Mouse (Mus musculus) myocyte (in vitro differentiated cells): ENCODE measurements around the gene Telo2. TPM values are rescaled to one million over a fixed set of nuclear protein-coding genes. Genes with fewer than 3 reads are reported as not detected.

Experiments
- H3K27me3 ChIP-seq: one replicate; pipeline ENCODE4 v1.6.1; 2011; ENCODE audit not compliant: control insufficient read depth, insufficient read depth, insufficient read length
- H3K36me3 ChIP-seq: one replicate; pipeline ENCODE4 v1.6.1; 2011; ENCODE audit not compliant: control insufficient read depth, insufficient read depth
- H3K4me2 ChIP-seq: one replicate; pipeline ENCODE4 v1.6.1; 2011; ENCODE audit warnings: low read depth, control low read depth
- H3K4me3 ChIP-seq: one replicate; pipeline ENCODE4 v1.5.1; 2011; ENCODE audit warnings: mild to moderate bottlenecking, control low read depth, moderate library complexity
- H3K79me2 ChIP-seq: one replicate; pipeline ENCODE4 v1.6.1; 2011; ENCODE audit not compliant: control insufficient read depth, insufficient read depth
- H3ac ChIP-seq: one replicate; pipeline ENCODE4 v1.6.1; 2011; ENCODE audit not compliant: control insufficient read depth, insufficient read length
- CEBPB ChIP-seq: IDR thresholded peaks from 2 replicates; pipeline ENCODE4 v1.6.1; 2011; ENCODE audit warnings: mild to moderate bottlenecking, moderate library complexity; ENCODE audit not compliant: poor library complexity, insufficient read depth, severe bottlenecking
- E2F4 ChIP-seq: IDR thresholded peaks from one replicate; pipeline ENCODE4 v1.6.1; 2011; ENCODE audit warnings: mild to moderate bottlenecking, control low read depth, moderate library complexity; ENCODE audit not compliant: insufficient read depth
- MAX ChIP-seq: IDR thresholded peaks from one replicate; pipeline ENCODE4 v1.6.1; 2011; ENCODE audit warnings: low read depth, mild to moderate bottlenecking, control low read depth
- MYOD1 ChIP-seq, 3 experiments: IDR thresholded peaks; one replicate each; pipeline ENCODE4 v1.6.1; 2011; ENCODE audit warnings: control low read depth in 2 of 3, low read depth in 2 of 3, mild to moderate bottlenecking in 2 of 3, moderate library complexity in 1 of 3; ENCODE audit not compliant: insufficient read length in 2 of 3, control insufficient read depth in 1 of 3
- MYOG ChIP-seq, 3 experiments: IDR thresholded peaks; one replicate each; pipeline ENCODE4 v1.6.1; 2011; ENCODE audit warnings: control low read depth in 2 of 3, low read depth in 2 of 3, mild to moderate bottlenecking in 2 of 3; ENCODE audit not compliant: insufficient read length in 2 of 3, control insufficient read depth in 1 of 3, insufficient read depth in 1 of 3
- POLR2A ChIP-seq: IDR thresholded peaks from one replicate; pipeline ENCODE4 v1.6.1; 2011; ENCODE audit warnings: low read depth, mild to moderate bottlenecking, control low read depth, moderate library complexity; ENCODE audit not compliant: insufficient read length
- POLR2AphosphoS2 ChIP-seq: IDR thresholded peaks from one replicate; pipeline ENCODE4 v1.6.1; 2011; ENCODE audit warnings: low read depth, control low read depth; ENCODE audit not compliant: insufficient read length
- REST ChIP-seq: IDR thresholded peaks from one replicate; pipeline ENCODE4 v1.6.1; 2011; ENCODE audit warnings: mild to moderate bottlenecking, control low read depth, moderate library complexity; ENCODE audit not compliant: insufficient read depth, insufficient read length
- SRF ChIP-seq: IDR thresholded peaks from one replicate; pipeline ENCODE4 v1.6.1; 2011; ENCODE audit warnings: low read depth; ENCODE audit not compliant: control insufficient read depth, insufficient read length
- TCF12 ChIP-seq: IDR thresholded peaks from one replicate; pipeline ENCODE4 v1.6.1; 2011; ENCODE audit warnings: mild to moderate bottlenecking, control low read depth; ENCODE audit not compliant: poor library complexity, insufficient read depth, severe bottlenecking
- TCF3 ChIP-seq: IDR thresholded peaks from one replicate; pipeline ENCODE4 v1.6.1; 2011; ENCODE audit warnings: low read depth, control low read depth; ENCODE audit not compliant: insufficient read length
- USF1 ChIP-seq: IDR thresholded peaks from one replicate; pipeline ENCODE4 v1.6.1; 2011; ENCODE audit warnings: low read depth, mild to moderate bottlenecking, control low read depth, moderate library complexity
- polyA plus RNA-seq: library from polyadenylated mRNA; unstranded; fragments of >200 nt; fragmentation: generic; extraction: Trizol; gene quantifications from one replicate; pipeline ENCODE4 v1.2.1, GENCODE M21; 2012; ENCODE audit warnings: missing spikeins

Gene Telo2
- polyA plus RNA-seq, 1 experiment, result 14.4 TPM

DNA sequence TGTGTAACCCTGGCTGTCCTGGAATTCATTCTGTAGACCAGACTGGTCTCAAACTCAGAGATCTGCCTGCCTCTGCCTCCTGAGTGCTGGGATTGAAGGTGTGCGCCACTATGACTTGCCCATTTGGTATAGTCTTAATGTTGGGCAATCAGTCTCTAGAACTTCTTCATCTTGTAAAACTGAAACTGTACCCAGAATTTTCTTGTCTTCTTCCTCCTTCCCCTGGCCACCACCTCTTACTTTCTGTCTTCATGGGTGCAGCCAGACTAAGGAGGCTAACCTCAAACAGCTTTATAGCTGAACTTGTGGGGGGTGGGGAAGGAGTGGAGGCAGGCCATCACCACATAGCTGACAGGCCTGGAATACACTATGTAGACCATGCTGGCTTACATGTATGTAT is 23.0 kb upstream of the Telo2 start:
- Histone ChIP-seq H3K4me2 (no peak overlapping the region), H3K36me3 (no peaks in the 10 kb centered on the region), H3K4me3 (no peak overlapping the region), H3ac (no peak overlapping the region), H3K27me3 (no peaks in the 10 kb centered on the region), H3K79me2 (peaks cover 33% of the 10 kb centered on the region)
- TF ChIP-seq POLR2AphosphoS2 (no peak), E2F4 (no peak), REST (no peak), CEBPB (no peak), TCF3 (no peak), USF1 (no peak)

DNA sequence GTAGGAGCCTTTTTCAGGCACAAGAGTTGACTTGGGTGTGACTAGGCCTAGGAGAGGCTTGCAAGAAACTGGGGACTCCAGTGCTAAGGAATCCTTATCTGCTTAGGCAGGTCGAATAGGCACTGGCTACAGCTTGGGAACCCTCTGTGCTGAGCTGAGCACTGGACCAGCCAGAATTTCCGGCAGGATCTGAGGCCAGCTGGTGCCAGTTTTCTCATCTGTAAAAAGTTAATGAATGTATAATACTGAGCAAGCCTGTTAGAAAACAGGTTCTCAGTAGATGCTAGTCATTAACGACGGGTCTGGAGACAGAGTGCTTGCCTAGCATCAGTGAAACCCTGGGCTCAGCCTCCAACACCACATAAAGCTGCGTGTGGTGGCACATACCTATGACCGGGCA is 19.9 kb upstream of the Telo2 start:
- H3K36me3 ChIP-seq, result no peaks in the 10 kb centered on the region
- H3K4me3 ChIP-seq, result no peak overlapping the region
- no peak overlapping the region for H3K4me2 ChIP-seq

DNA sequence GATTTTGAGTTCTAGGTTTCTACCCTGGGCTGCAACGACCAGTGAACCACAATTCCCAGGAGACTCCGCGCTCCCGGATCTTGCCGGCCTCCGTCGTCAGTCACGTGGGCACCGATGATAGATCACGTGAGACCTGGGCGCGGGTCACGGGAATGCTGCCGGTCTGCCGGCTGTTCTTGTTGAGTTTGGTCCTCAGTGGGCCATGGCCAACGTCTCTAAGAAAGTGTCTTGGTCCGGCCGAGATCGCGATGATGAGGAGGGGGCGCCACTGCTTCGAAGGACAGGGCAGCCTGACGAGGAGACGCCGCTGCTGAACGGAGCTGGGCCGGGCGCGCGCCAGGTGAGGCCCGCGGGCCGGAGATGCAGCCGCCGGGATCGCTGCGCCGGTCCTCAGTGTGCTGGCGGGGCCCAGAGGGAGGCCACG is 17.5 kb upstream of the Telo2 start, which contains the start of gene Clcn7:
Clcn7 (plus strand) TSS at position 117 of the 424 bp plus-strand sequence.
- H3K79me2 ChIP-seq, result peaks cover 31% of the 10 kb centered on the region
- H3K27me3 ChIP-seq, result no peaks in the 10 kb centered on the region
- H3K4me2 ChIP-seq, result peak within 1 kb of the TSS; percentile 90
- H3K4me3 ChIP-seq, result peak within 1 kb of the TSS; percentile 46
- peak within 1 kb of the TSS; percentile 54 for H3ac ChIP-seq
- TF ChIP-seq MYOG (IDR thresholded peaks at IDR 0.05; ENCODE audit: control insufficient read depth in 1 of 3, insufficient read depth in 1 of 3, insufficient read length in 2 of 3, low read depth in 2 of 3) (peak in 1 of 3 experiments; percentile 39), MYOD1 (IDR thresholded peaks at IDR 0.05; ENCODE audit: control insufficient read depth in 1 of 3, insufficient read length in 2 of 3, low read depth in 2 of 3) (no peak), E2F4 (peak; percentile 80), CEBPB (no peak), POLR2A (peak; percentile 63), USF1 (peak; percentile 100), MAX (no peak), POLR2AphosphoS2 (peak; percentile 78)
- H3K36me3 ChIP-seq, result no peaks in the 10 kb centered on the region

More for the DNA sequence above, 19.9 kb upstream of the Telo2 start:
- H3ac ChIP-seq, result no peak overlapping the region
- H3K27me3 ChIP-seq, result no peaks in the 10 kb centered on the region
- peaks cover 38% of the 10 kb centered on the region for H3K79me2 ChIP-seq
- TF ChIP-seq TCF3 (no peak), TCF12 (no peak), POLR2A (no peak), REST (no peak), MYOG (IDR thresholded peaks at IDR 0.05; ENCODE audit: control insufficient read depth in 1 of 3, insufficient read depth in 1 of 3, insufficient read length in 2 of 3, low read depth in 2 of 3) (no peak), CEBPB (no peak), SRF (no peak), USF1 (no peak), E2F4 (no peak), MYOD1 (IDR thresholded peaks at IDR 0.05; ENCODE audit: control insufficient read depth in 1 of 3, insufficient read length in 2 of 3, low read depth in 2 of 3) (no peak), MAX (no peak), POLR2AphosphoS2 (no peak)

DNA sequence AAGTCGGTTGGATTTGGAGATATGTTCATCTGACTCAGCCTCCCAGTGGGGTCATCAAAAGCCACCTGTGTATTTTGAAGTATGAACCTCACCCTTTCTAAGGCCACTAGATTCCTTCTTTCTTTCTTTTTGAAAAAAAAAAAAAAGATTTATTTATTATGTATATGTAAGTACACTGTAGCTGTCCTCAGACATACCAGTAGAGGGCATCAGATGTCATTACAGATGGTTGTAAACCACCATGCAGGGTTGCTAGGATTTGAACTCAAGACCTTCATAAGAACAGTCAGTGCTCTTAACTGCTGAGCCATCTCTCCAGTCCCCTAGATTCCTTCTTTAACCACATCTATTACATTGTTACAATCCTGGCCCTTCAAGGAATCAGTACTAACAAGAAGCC is 14.3 kb upstream of the Telo2 start:
- no peaks in the 10 kb centered on the region for H3K36me3 ChIP-seq
- peaks cover 17% of the 10 kb centered on the region for H3K79me2 ChIP-seq
- H3K4me2 ChIP-seq, result no peak overlapping the region
- H3K27me3 ChIP-seq, result no peaks in the 10 kb centered on the region
- H3K4me3 ChIP-seq, result no peak overlapping the region
- H3ac ChIP-seq, result no peak overlapping the region
- TF ChIP-seq USF1 (no peak), TCF3 (no peak), POLR2A (no peak), SRF (no peak), CEBPB (no peak), MYOG (IDR thresholded peaks at IDR 0.05; ENCODE audit: control insufficient read depth in 1 of 3, insufficient read depth in 1 of 3, insufficient read length in 2 of 3, low read depth in 2 of 3) (no peak), E2F4 (no peak), TCF12 (no peak)

DNA sequence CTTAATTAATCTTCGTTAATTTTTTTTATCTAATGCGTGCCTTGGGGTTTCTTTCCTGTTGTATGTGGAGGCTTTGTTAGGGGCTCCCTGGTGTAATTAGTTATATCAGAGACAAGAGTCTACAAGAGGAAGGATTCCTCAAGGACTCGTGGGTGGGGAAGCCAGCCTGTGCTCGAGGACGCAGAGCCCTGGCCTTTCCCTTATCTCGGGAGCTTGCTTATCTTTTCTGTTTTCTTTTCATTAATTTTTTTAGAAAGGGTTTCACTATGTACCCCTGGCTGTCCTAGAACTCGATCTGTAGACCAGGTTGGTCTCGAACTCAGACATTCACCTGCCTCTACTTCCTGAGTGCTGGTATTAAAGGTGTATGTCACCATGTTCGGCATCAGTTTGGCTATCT is 11.9 kb upstream of the Telo2 start:
- no peak for TF ChIP-seq TCF12
- no peak for TF ChIP-seq POLR2AphosphoS2
- no peak for TF ChIP-seq CEBPB
- no peak for TF ChIP-seq REST
- no peak for TF ChIP-seq MYOG (IDR thresholded peaks at IDR 0.05; ENCODE audit: control insufficient read depth in 1 of 3, insufficient read depth in 1 of 3, insufficient read length in 2 of 3, low read depth in 2 of 3)
- no peak for TF ChIP-seq MAX
- TF ChIP-seq USF1, result no peak
- no peak for TF ChIP-seq E2F4
- TF ChIP-seq SRF, result no peak
- no peak for TF ChIP-seq MYOD1 (IDR thresholded peaks at IDR 0.05; ENCODE audit: control insufficient read depth in 1 of 3, insufficient read length in 2 of 3, low read depth in 2 of 3)
- no peak for TF ChIP-seq POLR2A
- no peak for TF ChIP-seq TCF3
- H3K79me2 ChIP-seq, result no peaks in the 10 kb centered on the region
- no peak overlapping the region for H3K4me2 ChIP-seq

More for the DNA sequence above, 11.9 kb upstream of the Telo2 start:
- Histone ChIP-seq H3K4me3 (no peak overlapping the region), H3K27me3 (peaks cover 6% of the 10 kb centered on the region), H3K36me3 (no peaks in the 10 kb centered on the region), H3ac (no peak overlapping the region)
